Mouse (Mus musculus): Measurements from ENCODE around the gene Ndufa13.

GRCm38 (mm10) chr8:69907106-69907505, 4.7 kb upstream of the Ndufa13 start:
- no peak for TF ChIP-seq CTCF (IDR thresholded peaks at IDR 0.05; ENCODE audit: insufficient read depth, low read length)
- TF ChIP-seq POLR2A (IDR thresholded peaks at IDR 0.05; ENCODE audit: borderline replicate concordance, extremely low read depth, low read depth, low read length), result no peak

Measured in lung, adult 2 months (tissue).